Mouse (Mus musculus): ENCODE measurements at regions not wholly inside any gene's neighbourhood (a gene's known extent, or its start where the extent isn't known, plus 50 kb on each side); places are given as distances from the start of the nearest gene placed in this dataset.
"Not testable (repeated sequence)": the region's sequence is repeated elsewhere in the genome, so short reads cannot be mapped to it uniquely, and the experiment has no call there.

GRCm38 (mm10) chr5:134046086-134046485 lies 53.4 kb upstream of the Castor2 start:
- DNase-seq (ENCODE audit: low spot score) (no peak), ATAC-seq (ENCODE audit: low FRiP score) (no peak)
- no peak overlapping the region for H3K9ac ChIP-seq
- no peak overlapping the region for H3K4me3 ChIP-seq (replicated peaks; ENCODE audit: low read length)
- no peak overlapping the region for H3K27ac ChIP-seq
- H3K4me2 ChIP-seq (replicated peaks) = no peak overlapping the region
- H3K27me3 ChIP-seq (ENCODE audit: control insufficient read depth, insufficient read depth, low read length) = no peaks in the 10 kb centered on the region
- 0 out of 2 replicates have a peak, but pooled peaks cover 4% of the 10 kb centered on the region for H3K9me3 ChIP-seq (ENCODE audit: control insufficient read depth, low read length)
- no peaks in the 10 kb centered on the region for H3K4me1 ChIP-seq (replicated peaks; ENCODE audit: control insufficient read depth, insufficient read depth, low read length)
- 39% methylated on average over 6 of the region's 6 CpGs for WGBS
- no peaks in the 10 kb centered on the region for H3K36me3 ChIP-seq (replicated peaks; ENCODE audit: control insufficient read depth, insufficient read depth)

GRCm38 (mm10) chr5:134042938-134043337 lies 56.6 kb upstream of the Castor2 start:
- not testable (repeated sequence) for H3K4me1 ChIP-seq (replicated peaks; ENCODE audit: control insufficient read depth, insufficient read depth, low read length); H3K36me3 ChIP-seq (replicated peaks; ENCODE audit: control insufficient read depth, insufficient read depth); H3K9ac ChIP-seq; DNase-seq (ENCODE audit: low spot score); H3K4me3 ChIP-seq (replicated peaks; ENCODE audit: low read length); ATAC-seq (ENCODE audit: low FRiP score); H3K9me3 ChIP-seq (ENCODE audit: control insufficient read depth, low read length); H3K4me2 ChIP-seq (replicated peaks); H3K27ac ChIP-seq; H3K27me3 ChIP-seq (ENCODE audit: control insufficient read depth, insufficient read depth, low read length)
- WGBS = 83% methylated on average over 1 of the region's 2 CpGs

- Histone ChIP-seq H3K4me3 (replicated peaks; ENCODE audit: low read length) (no peak overlapping the region), H3K36me3 (replicated peaks; ENCODE audit: control insufficient read depth, insufficient read depth) (no peaks in the 10 kb centered on the region), H3K4me2 (replicated peaks) (peak overlapping the region; percentile 17; the same call in 1 of the 2 replicates), H3K4me1 (replicated peaks; ENCODE audit: control insufficient read depth, insufficient read depth, low read length) (no peaks in the 10 kb centered on the region; the same call in 1 of the 2 replicates), H3K9me3 (ENCODE audit: control insufficient read depth, low read length) (no peaks in the 10 kb centered on the region), H3K9ac (peak overlapping the region; percentile 17; the same call in 1 of the 2 replicates), H3K27ac (peak overlapping the region; percentile 77), H3K27me3 (ENCODE audit: control insufficient read depth, insufficient read depth, low read length) (no peaks in the 10 kb centered on the region)
- 23% methylated on average over 11 of the region's 11 CpGs for WGBS
- ATAC-seq (ENCODE audit: low FRiP score) = peak; percentile 46; the same call in 1 of the 2 replicates
- peak; percentile 42 for DNase-seq (ENCODE audit: low spot score)
Measured at GRCm38 (mm10) chr5:134027316-134027966, 72.1 kb upstream of the Castor2 start.

- no peaks in the 10 kb centered on the region for H3K9me3 ChIP-seq (ENCODE audit: control insufficient read depth, low read length)
- peak overlapping the region; percentile 7 for H3K9ac ChIP-seq
- no peaks in the 10 kb centered on the region for H3K36me3 ChIP-seq (replicated peaks; ENCODE audit: control insufficient read depth, insufficient read depth)
- peak overlapping the region; percentile 7 for H3K4me2 ChIP-seq (replicated peaks)
- peaks cover 12% of the 10 kb centered on the region; the same call in 1 of the 2 replicates for H3K4me1 ChIP-seq (replicated peaks; ENCODE audit: control insufficient read depth, insufficient read depth, low read length)
- DNase-seq (ENCODE audit: low spot score) = no peak
- peak overlapping the region; percentile 51 for H3K27ac ChIP-seq
- no peak overlapping the region for H3K4me3 ChIP-seq (replicated peaks; ENCODE audit: low read length)
- no peak for ATAC-seq (ENCODE audit: low FRiP score)
- 37% methylated on average over 13 of the region's 13 CpGs for WGBS
- no peaks in the 10 kb centered on the region for H3K27me3 ChIP-seq (ENCODE audit: control insufficient read depth, insufficient read depth, low read length)
Measured at GRCm38 (mm10) chr5:134019651-134020432, 79.7 kb upstream of the Castor2 start.

- Histone ChIP-seq H3K4me2 (replicated peaks) (no peak overlapping the region), H3K27me3 (ENCODE audit: control insufficient read depth, insufficient read depth, low read length) (no peaks in the 10 kb centered on the region), H3K36me3 (replicated peaks; ENCODE audit: control insufficient read depth, insufficient read depth) (no peaks in the 10 kb centered on the region), H3K27ac (peak overlapping the region; percentile 44; the same call in 1 of the 2 replicates), H3K9ac (no peak overlapping the region), H3K9me3 (ENCODE audit: control insufficient read depth, low read length) (no peaks in the 10 kb centered on the region), H3K4me1 (replicated peaks; ENCODE audit: control insufficient read depth, insufficient read depth, low read length) (peaks cover 20% of the 10 kb centered on the region; the same call in 1 of the 2 replicates), H3K4me3 (replicated peaks; ENCODE audit: low read length) (no peak overlapping the region)
- DNase-seq (ENCODE audit: low spot score) (peak; percentile 73), ATAC-seq (ENCODE audit: low FRiP score) (peak; percentile 68; the same call in 1 of the 2 replicates)
- WGBS = 18% methylated on average over 13 of the region's 13 CpGs
Measured at GRCm38 (mm10) chr5:134014257-134015163, 85.0 kb upstream of the Castor2 start.

GRCm38 (mm10) chr5:134013206-134013605 lies 86.3 kb upstream of the Castor2 start:
- Histone ChIP-seq H3K27me3 (ENCODE audit: control insufficient read depth, insufficient read depth, low read length) (no peaks in the 10 kb centered on the region), H3K4me1 (replicated peaks; ENCODE audit: control insufficient read depth, insufficient read depth, low read length) (peaks cover 17% of the 10 kb centered on the region; the same call in 1 of the 2 replicates), H3K36me3 (replicated peaks; ENCODE audit: control insufficient read depth, insufficient read depth) (no peaks in the 10 kb centered on the region), H3K9me3 (ENCODE audit: control insufficient read depth, low read length) (no peaks in the 10 kb centered on the region), H3K27ac (no peak overlapping the region), H3K9ac (no peak overlapping the region), H3K4me2 (replicated peaks) (no peak overlapping the region), H3K4me3 (replicated peaks; ENCODE audit: low read length) (no peak overlapping the region)
- DNase-seq (ENCODE audit: low spot score) = no peak
- ATAC-seq (ENCODE audit: low FRiP score) = no peak
- WGBS = 84% methylated on average over 8 of the region's 8 CpGs

- no peaks in the 10 kb centered on the region for H3K9me3 ChIP-seq (ENCODE audit: control insufficient read depth, low read length)
- DNase-seq (ENCODE audit: low spot score) (no peak), ATAC-seq (ENCODE audit: low FRiP score) (no peak)
- no peaks in the 10 kb centered on the region for H3K27me3 ChIP-seq (ENCODE audit: control insufficient read depth, insufficient read depth, low read length)
- H3K27ac ChIP-seq = no peak overlapping the region
- no peak overlapping the region for H3K9ac ChIP-seq
- 48% methylated on average over 14 of the region's 14 CpGs for WGBS
- no peak overlapping the region for H3K4me2 ChIP-seq (replicated peaks)
- peaks cover 22% of the 10 kb centered on the region; the same call in 1 of the 2 replicates for H3K4me1 ChIP-seq (replicated peaks; ENCODE audit: control insufficient read depth, insufficient read depth, low read length)
- H3K36me3 ChIP-seq (replicated peaks; ENCODE audit: control insufficient read depth, insufficient read depth) = no peaks in the 10 kb centered on the region
- no peak overlapping the region for H3K4me3 ChIP-seq (replicated peaks; ENCODE audit: low read length)
Measured at GRCm38 (mm10) chr5:134009843-134010242, 89.7 kb upstream of the Castor2 start.

GRCm38 (mm10) chr5:134007127-134007771 lies 92.3 kb upstream of the Castor2 start:
- no peak overlapping the region for H3K27ac ChIP-seq
- DNase-seq (ENCODE audit: low spot score) = no peak
- WGBS = 21% methylated on average over 3 of the region's 3 CpGs
- 0 out of 2 replicates have a peak, but pooled peaks have one; percentile 21 for ATAC-seq (ENCODE audit: low FRiP score)
- H3K9me3 ChIP-seq (ENCODE audit: control insufficient read depth, low read length) = no peaks in the 10 kb centered on the region
- no peak overlapping the region for H3K4me2 ChIP-seq (replicated peaks)
- no peak overlapping the region for H3K9ac ChIP-seq
- H3K4me3 ChIP-seq (replicated peaks; ENCODE audit: low read length) = no peak overlapping the region
- no peaks in the 10 kb centered on the region for H3K36me3 ChIP-seq (replicated peaks; ENCODE audit: control insufficient read depth, insufficient read depth)
- H3K4me1 ChIP-seq (replicated peaks; ENCODE audit: control insufficient read depth, insufficient read depth, low read length) = peaks cover 11% of the 10 kb centered on the region; the same call in 1 of the 2 replicates
- H3K27me3 ChIP-seq (ENCODE audit: control insufficient read depth, insufficient read depth, low read length) = no peaks in the 10 kb centered on the region

Measured in hindbrain, embryonic 14.5 days (tissue).